Mouse (Mus musculus) CD4-positive, CD25-positive, alpha-beta regulatory T cell, adult 2 months (primary cell): ENCODE data around the gene Asb8.

ENCODE experiments used
- DNase-seq: peaks from one replicate; pipeline ENCODE4 v3.0.0-alpha.2; 2012; ENCODE audit warnings: low read depth, low spot score

Gene Asb8

GRCm38 (mm10) chr15:98155944-98156343 is 9.5 kb downstream of the Asb8 start:
- DNase-seq = no peak

GRCm38 (mm10) chr15:98155272-98155671 is 10.2 kb downstream of the Asb8 start:
- DNase-seq = no peak

- DNase-seq = no peak
These were observed 10.8 kb downstream of the Asb8 start for GRCm38 (mm10) chr15:98154631-98155030.

- DNase-seq = no peak
These were observed 11.3 kb downstream of the Asb8 start for GRCm38 (mm10) chr15:98154146-98154545.

GRCm38 (mm10) chr15:98153625-98154024 is 11.8 kb downstream of the Asb8 start:
- DNase-seq = peak; percentile 72

DNA sequence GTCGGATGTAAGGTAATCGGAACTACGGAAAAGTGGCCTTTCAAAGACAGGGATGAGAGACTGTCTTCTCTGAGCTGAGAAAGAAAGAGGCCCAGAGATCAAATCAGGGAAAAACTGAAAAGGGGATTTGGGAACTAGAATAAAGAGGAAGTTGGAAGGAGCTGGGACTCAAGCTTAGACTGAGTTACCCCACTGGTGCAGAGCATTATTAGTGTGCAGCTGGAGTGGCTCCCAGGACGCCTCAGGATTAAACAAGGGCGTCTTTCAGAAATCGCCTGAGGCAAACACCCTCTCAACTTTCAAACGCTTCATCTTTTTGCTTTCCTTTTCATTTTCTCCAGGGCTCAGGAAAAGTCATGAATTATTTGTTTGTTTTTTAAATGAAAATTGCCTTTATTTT is 12.5 kb downstream of the Asb8 start:
- no peak for DNase-seq

GRCm38 (mm10) chr15:98149166-98149602 is 16.2 kb downstream of the Asb8 start:
- no peak for DNase-seq

DNA sequence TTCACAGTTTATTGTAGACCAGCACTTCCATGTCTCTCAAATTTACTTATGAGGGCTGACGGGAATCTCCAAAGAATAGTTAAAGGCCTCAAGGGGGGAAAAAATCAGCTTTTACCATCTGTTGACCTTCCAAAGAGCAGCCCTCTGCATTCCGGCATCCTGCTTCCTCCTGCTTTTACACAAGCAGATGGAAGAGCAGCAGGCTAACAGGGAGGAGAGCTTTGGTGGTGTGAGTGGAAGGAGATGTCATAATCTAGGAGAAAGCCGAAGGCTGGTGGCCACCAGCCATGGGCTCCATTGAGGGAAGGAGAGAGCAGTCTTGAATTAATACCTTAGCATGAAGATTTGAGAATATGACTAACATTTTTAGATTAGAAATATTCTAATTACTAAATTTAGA is 17.1 kb downstream of the Asb8 start:
- no peak for DNase-seq

GRCm38 (mm10) chr15:98145559-98146181 is 19.8 kb downstream of the Asb8 start:
- peak; percentile 96 for DNase-seq

DNA sequence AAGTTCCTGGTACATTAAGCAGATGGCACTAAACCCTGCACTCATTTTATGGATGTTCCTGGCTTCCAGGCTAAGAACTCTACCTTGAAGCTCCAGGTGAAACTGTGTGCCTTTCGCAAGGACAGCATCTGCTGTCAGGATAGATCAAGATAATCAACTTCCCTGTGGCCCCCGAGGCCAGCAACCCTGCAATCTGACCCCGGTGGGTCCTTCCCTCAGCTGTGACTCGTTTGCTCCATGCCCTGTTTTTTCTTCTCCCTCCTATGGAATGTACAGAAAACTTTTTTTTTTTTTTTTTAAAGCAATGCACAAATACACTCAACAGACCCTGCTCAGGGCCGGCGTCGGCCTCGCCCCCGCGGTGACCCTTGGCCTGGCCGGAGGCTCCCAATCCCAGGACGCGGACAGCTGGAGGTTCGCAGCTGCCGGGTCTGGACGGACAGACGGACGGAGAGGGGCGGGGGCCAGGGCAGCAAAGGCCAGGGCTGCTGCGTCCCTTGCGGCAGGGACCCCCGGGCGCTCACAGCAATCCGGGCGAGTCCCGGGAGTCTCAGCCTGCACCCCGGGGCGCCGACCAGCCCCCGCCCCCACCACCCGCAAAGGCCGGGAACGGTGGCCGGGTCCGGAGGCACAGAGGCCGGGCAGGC is 20.4 kb downstream of the Asb8 start:
- peak; percentile 9 for DNase-seq

DNA sequence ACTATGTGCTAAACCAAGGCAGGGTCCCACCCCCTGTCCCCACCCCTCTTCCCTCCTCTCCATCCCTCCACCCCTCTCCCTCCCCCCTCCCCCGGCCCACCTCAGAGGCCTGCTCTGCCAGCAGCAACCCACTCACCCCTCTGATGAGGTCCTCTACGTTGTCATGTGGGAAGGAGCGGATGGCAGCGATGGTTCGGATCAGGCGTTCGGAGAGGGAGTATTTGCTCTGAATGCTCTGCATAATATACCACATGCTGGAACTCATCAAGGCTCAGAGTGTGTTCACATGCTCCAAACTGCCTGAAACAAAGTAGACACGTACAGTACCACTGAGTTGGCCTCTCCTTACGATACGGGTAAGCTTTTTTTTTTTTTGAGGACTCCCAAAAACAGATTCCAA is 22.9 kb downstream of the Asb8 start:
- DNase-seq = no peak

GRCm38 (mm10) chr15:98140809-98141208 is 24.6 kb downstream of the Asb8 start:
- no peak for DNase-seq

- DNase-seq = no peak
These were observed 25.7 kb downstream of the Asb8 start for GRCm38 (mm10) chr15:98139763-98140162.

DNA sequence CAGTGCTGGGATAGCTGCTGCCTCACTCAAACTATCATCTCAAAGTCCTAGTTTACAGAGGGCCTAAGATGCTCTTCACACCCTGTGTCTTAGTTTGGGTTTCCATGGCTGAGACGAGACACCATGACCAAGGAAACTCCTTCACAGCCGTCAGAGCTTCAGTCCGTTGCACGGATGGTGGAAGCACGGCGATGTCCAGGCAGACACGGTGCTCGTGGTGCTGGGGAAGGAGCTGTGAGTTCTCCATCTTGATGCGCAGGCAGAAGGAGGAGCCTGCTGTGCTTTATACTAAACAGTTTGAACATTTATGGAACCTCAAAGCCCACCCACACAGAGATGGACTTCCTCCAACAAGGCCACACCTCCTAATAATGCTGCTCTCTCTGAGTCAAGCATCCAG is 28.6 kb downstream of the Asb8 start:
- no peak for DNase-seq

- no peak for DNase-seq
These were observed 29.8 kb downstream of the Asb8 start for GRCm38 (mm10) chr15:98135671-98136070.

DNA sequence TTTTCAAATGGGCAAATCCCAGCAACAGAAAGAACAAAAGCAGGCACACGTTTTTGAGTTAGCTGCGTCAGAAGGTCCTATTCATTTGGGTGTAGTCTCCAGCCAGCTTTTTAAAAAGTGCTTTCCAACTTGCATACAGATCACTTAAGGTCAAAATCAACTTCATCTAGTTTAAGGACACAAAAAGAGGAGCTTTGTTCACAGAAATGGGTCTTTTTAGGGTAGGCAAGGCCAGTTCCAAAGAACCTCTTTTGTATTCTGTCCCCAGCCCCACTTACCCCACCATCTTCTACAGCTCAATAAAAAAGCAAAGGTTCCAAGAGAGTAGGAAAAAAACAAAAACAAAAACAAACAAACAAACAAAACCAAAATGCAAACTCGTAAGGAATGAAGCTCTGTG is 30.8 kb downstream of the Asb8 start:
- no peak for DNase-seq

DNA sequence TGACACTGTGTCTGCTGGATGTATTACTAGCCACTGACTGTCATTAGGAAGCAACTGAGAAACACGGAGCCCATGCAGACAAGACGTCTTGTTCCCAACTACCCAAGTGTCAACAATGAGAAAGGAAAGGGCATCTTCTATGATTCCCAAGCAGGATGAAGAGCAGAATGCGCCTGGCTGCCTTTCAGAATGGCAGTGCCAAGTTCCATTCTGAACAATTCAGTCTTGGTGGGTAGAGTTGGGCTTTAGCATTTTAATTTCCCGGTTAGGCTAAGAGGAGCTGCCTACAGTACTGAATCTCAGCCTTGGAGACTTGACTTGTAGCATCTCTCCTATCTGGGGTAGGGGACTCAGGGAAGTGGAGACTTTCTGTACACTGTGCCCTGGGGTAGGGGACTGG is 31.4 kb downstream of the Asb8 start:
- DNase-seq = no peak

GRCm38 (mm10) chr15:98133471-98133870 is 32.0 kb downstream of the Asb8 start:
- no peak for DNase-seq

DNA sequence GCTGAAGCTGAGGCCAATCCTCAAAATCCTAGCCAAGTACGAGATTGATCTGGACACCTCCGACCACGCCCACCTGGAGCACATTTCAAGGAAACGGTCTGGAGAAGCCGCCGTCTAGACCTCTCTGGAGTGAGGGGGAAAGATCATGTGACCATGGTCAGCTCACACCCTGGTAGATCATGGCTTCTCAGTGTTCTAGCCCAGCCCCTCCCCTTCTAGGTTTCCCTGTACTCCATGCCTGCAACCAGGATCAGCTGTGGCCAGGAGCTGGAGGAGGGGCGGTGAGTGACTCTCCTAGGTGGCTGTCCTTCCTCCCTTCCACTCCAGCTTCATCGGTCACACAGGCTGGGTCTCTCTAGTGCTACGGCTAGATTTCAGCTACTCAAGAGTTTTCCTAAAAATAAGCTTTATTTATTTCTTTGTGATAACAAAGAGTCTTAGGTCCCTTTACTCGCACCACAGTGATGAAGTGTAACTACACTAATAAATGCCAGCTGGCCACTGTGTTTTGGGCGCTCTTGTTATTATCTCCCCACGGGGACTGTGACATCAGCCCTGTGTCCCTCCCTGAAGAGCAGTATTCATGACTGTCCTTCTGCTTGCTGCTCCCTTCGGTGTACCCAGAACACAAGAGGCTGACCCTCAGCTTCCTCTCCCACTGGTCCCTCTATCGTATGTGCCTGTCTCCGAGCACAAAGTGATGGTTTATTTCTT is 33.3 kb downstream of the Asb8 start:
- no peak for DNase-seq

DNA sequence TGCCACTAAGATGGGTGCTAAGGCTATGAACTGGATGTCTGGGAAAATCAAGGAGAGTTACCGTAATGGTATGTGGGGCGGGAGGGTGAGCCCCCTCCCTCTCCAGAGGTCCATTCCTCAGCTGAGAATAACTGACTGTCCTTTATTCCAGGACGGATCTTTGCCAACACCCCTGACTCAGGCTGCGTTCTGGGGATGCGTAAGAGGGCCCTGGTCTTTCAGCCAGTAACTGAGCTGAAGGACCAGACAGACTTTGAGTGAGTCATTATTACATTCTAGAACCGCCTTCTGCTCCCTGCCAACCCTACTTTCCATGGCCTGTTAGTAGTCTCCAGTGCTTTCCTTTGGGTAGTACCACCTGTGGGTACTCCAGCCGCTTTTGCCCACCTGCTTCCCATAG is 34.0 kb downstream of the Asb8 start:
- DNase-seq = no peak

GRCm38 (mm10) chr15:98131001-98131400 is 34.4 kb downstream of the Asb8 start:
- no peak for DNase-seq

- DNase-seq = no peak
These were observed 44.6 kb downstream of the Asb8 start for GRCm38 (mm10) chr15:98120831-98121230.

DNA sequence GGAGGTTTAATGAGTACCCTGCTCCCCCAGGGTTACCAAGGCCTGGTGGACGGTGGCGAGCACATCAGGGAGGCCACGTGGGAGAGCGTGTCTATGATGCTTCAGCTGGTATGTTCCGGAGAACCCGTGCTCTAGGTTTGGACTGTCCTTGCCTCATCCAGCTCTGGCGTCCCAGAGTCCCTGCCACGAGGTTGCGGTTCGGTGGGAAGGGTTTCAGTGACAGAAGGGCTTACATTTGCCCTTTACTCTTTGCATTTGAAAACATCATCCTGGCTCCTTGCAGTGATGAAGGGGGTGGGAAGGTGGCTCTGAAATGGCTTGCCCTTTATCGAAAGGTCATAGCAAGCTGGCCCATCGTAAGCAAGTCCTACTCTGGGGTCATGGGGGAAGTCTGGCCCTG is 46.1 kb downstream of the Asb8 start:
- DNase-seq = no peak
